Mouse (Mus musculus) lung, postnatal 14 days (tissue): Measurements from ENCODE around the gene Rhpn2.
A peak's percentile ranks its signal among the peaks of the same experiment; 100 is the strongest.
"Not testable (repeated sequence)": the region's sequence is repeated elsewhere in the genome, so short reads cannot be mapped to it uniquely, and the experiment has no call there.

ENCODE experiments used
- DNase-seq: peaks from one replicate; pipeline ENCODE4 v3.0.0; 2021

The Rhpn2 gene

GRCm38 (mm10) chr7:35333692-35334526, at the start of gene Rhpn2:
Gene Rhpn2, plus strand, starts transcription at chr7:35334170.
- peak; percentile 100 for DNase-seq

GRCm38 (mm10) chr7:35293464-35293863, 40.5 kb upstream of the Rhpn2 start:
- no peak for DNase-seq

GRCm38 (mm10) chr7:35295631-35296030, 38.3 kb upstream of the Rhpn2 start:
- no peak for DNase-seq

- DNase-seq, result no peak
Observed at GRCm38 (mm10) chr7:35297886-35298285, 36.1 kb upstream of the Rhpn2 start.

- DNase-seq, result peak; percentile 11
Observed at GRCm38 (mm10) chr7:35299656-35300055, 34.3 kb upstream of the Rhpn2 start.

- no peak for DNase-seq
Observed at GRCm38 (mm10) chr7:35300792-35301191, 33.2 kb upstream of the Rhpn2 start.

- no peak for DNase-seq
Observed at GRCm38 (mm10) chr7:35311214-35311613, 22.8 kb upstream of the Rhpn2 start.

- DNase-seq, result no peak
Observed at GRCm38 (mm10) chr7:35314156-35314555, 19.8 kb upstream of the Rhpn2 start.

GRCm38 (mm10) chr7:35317729-35318609, 16.0 kb upstream of the Rhpn2 start, which contains the start of gene Gpatch1:
Gene Gpatch1, minus strand, starts transcription at chr7:35318440.
- DNase-seq, result peak; percentile 97

GRCm38 (mm10) chr7:35319221-35319620, 14.7 kb upstream of the Rhpn2 start:
- not testable (repeated sequence) for DNase-seq

GRCm38 (mm10) chr7:35319755-35320154, 14.2 kb upstream of the Rhpn2 start:
- no peak for DNase-seq

- DNase-seq, result no peak
Observed at GRCm38 (mm10) chr7:35322161-35322560, 11.8 kb upstream of the Rhpn2 start.

GRCm38 (mm10) chr7:35322732-35323420, 11.1 kb upstream of the Rhpn2 start:
- DNase-seq, result no peak

- DNase-seq, result no peak
Observed at GRCm38 (mm10) chr7:35331590-35331989, 2.4 kb upstream of the Rhpn2 start.

GRCm38 (mm10) chr7:35333231-35333651, 729 bp upstream of the Rhpn2 start:
- peak; percentile 49 for DNase-seq

GRCm38 (mm10) chr7:35334527-35335452, 820 bp downstream of the Rhpn2 start:
- DNase-seq, result peak; percentile 24

GRCm38 (mm10) chr7:35340196-35340595, 6.2 kb downstream of the Rhpn2 start:
- DNase-seq, result no peak

GRCm38 (mm10) chr7:35341282-35341681, 7.3 kb downstream of the Rhpn2 start:
- DNase-seq, result no peak

- no peak for DNase-seq
Observed at GRCm38 (mm10) chr7:35342498-35342897, 8.5 kb downstream of the Rhpn2 start.

- no peak for DNase-seq
Observed at GRCm38 (mm10) chr7:35344785-35345330, 10.9 kb downstream of the Rhpn2 start.

GRCm38 (mm10) chr7:35347918-35348700, 14.1 kb downstream of the Rhpn2 start:
- no peak for DNase-seq
